Mouse (Mus musculus) adrenal gland, adult 8-10 months (tissue): Measurements from ENCODE around the gene Gm9958. TPM values are rescaled to one million over a fixed set of nuclear protein-coding genes. Genes with fewer than 3 reads are reported as not detected.

ENCODE experiments used
- DNase-seq: peaks from one replicate; pipeline ENCODE4 v3.0.0; 2022
- total RNA-seq, 4 experiments: library from RNA; stranded (reverse); gene quantifications; 2 replicates each; pipeline ENCODE4 v1.2.4; 2022

The Gm9958 gene
- 1 to 10 TPM; 3.5 to 4.9 (median 3.9) TPM for total RNA-seq

DNA sequence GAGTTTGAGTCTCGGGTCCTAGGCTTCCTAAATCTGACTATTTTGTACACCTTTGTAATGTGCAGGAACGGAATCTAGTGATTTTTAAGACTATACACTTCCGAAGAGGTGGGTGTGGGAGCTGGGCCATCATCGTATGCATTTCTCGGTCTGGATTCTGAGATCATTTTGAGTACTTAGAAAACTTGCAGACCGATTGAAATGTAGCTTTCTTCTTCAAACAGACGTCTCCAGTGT, at the start of gene Gm9958:
Gene Gm9958, plus strand, starts transcription at position 138 of the 237 bp plus-strand sequence.
- no peak for DNase-seq

DNA sequence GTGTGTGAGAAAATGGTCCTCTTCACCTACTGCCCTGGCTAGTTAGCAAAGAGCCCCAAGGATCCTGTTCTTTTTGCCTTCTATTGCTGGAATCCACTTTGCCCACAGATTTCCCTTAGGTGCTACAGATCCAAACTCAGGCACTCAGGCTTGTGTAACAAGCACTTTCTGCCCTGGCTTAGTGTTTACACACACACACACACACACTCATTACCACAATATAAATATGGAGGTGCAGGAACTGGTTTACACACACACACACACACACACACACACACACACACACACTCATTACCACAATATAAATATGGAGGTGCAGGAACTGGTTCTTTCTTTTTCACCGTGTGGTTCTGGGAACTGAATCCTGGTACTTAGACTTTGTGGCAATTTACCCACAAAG, 35.9 kb upstream of the Gm9958 start:
- no peak for DNase-seq

GRCm38 (mm10) chr5:90332478-90332877, 34.5 kb upstream of the Gm9958 start:
- no peak for DNase-seq

- DNase-seq, result no peak
These were observed 28.6 kb upstream of the Gm9958 start for GRCm38 (mm10) chr5:90338177-90339091.

DNA sequence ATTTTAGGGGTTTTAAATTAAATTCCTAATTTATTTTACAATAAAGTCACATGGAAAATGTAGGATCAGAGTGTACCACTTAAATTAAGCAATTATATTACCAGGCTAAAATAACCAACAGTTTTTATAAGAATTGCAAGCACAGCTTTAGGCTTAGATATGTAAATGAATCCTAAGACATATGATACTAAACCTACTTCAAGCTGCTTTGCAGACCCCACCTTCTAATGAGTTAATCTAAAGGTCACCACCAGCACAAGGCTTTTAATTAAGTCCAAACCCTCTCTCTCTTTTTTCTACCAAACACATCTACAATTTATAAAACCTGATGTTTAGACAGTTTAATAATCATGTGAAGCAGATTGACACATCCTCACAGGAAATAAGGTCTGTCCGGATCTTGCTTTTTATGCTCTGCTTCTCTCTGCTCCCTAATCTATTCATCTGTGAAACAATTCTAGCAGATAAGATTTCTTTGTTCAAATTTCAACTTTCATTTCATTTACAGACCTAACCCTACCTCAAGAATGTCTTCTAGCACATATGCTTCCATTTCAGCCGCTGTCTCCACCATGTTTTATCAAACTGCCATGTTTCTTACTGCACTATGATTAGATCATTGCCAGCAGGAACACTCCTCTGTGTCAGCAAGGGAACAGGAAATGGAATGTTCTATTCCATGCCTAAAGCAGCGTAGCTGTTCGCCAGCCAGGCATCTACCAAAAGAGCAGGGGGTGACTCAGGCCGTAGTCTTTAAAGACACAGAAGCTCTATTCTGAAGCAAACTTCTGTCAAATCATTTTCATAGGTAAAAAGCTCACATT, 27.7 kb upstream of the Gm9958 start:
- DNase-seq, result peak; percentile 67

- DNase-seq, result no peak
These were observed 27.1 kb upstream of the Gm9958 start for GRCm38 (mm10) chr5:90339953-90340343.

GRCm38 (mm10) chr5:90340847-90341246, 26.2 kb upstream of the Gm9958 start:
- DNase-seq, result peak; percentile 28

- DNase-seq, result no peak
These were observed 20.1 kb upstream of the Gm9958 start for GRCm38 (mm10) chr5:90346877-90347276.

- DNase-seq, result no peak
These were observed 13.3 kb upstream of the Gm9958 start for GRCm38 (mm10) chr5:90353552-90354317.

- no peak for DNase-seq
These were observed 11.2 kb upstream of the Gm9958 start for GRCm38 (mm10) chr5:90355824-90356223.

GRCm38 (mm10) chr5:90364526-90364925, 2.5 kb upstream of the Gm9958 start:
- DNase-seq, result peak; percentile 40

DNA sequence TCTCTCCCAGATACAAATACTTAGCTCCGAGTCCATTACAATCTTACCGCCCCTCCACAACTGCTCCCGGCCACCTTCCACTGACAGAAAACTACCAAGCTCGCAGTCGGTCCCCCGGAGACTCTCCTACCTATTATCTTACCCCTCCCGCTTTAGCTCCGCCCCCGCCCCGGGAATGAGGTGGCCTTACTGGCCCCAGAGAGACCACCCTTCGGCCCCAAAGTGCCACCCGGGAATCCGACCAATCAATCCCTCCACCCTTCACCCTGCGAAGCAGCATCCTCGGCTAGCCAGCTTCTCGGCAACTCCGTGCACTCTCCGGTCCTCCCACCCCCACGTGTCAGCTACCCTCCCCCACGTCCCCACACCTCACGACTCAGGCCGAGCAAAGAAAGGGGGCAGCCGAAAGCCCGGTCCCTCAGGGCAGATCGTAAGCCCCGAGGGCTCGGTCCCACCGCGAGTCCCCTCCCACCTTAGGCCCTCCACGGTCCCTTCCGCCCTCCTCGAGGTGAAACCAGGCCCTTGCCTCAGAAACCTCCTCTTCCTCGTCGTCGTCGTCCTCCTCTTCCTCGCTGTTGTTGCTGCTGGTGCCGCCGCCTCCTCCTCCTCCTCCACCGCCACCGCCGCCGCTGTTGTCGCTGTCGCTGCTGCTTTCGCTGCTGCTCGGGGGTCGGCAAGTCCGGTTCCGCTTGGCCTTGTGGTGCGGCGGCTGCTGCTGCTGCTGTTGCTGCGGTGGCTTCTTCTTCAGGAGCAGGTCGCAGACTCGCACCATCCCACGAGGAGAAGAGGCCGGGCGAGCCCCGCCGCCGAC, 1.7 kb upstream of the Gm9958 start:
- DNase-seq, result peak; percentile 59

GRCm38 (mm10) chr5:90366121-90367066, 610 bp upstream of the Gm9958 start, which contains the start of gene Ankrd17:
Ankrd17 (minus strand) TSS chr5:90366577.
- DNase-seq, result peak; percentile 85

- peak; percentile 54 for DNase-seq
These were observed 3.4 kb downstream of the Gm9958 start for GRCm38 (mm10) chr5:90370401-90370800.

GRCm38 (mm10) chr5:90373708-90374107, 6.7 kb downstream of the Gm9958 start:
- no peak for DNase-seq

- DNase-seq, result no peak
These were observed 14.5 kb downstream of the Gm9958 start for GRCm38 (mm10) chr5:90381458-90381857.

- DNase-seq, result peak; percentile 18
These were observed 16.1 kb downstream of the Gm9958 start for GRCm38 (mm10) chr5:90383080-90383479.

- DNase-seq, result no peak
These were observed 26.8 kb downstream of the Gm9958 start for GRCm38 (mm10) chr5:90393764-90394163.

- no peak for DNase-seq
These were observed 27.3 kb downstream of the Gm9958 start for GRCm38 (mm10) chr5:90394322-90394721.

GRCm38 (mm10) chr5:90396817-90397216, 29.8 kb downstream of the Gm9958 start:
- DNase-seq, result no peak

DNA sequence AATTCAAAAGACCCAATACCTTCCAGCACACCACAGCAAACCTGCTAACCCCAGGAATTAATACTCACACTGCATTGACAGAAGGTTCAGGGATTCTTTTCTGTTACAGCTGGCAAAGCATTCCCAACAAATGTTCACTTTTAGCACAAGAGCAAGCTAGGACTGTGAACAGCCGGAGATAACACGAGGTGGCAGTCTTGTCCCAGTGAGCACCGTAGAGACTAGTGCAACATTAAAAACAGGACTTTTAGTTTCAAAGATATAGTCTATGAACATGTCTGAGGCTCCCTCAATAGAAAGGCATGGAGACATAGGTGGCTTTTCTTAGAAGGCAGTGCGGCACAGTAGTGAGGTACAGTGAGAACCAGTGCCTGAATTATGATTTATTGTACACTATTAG, 38.2 kb downstream of the Gm9958 start:
- DNase-seq, result no peak
